Mouse (Mus musculus) cortical plate, adult 2 months (tissue): ENCODE measurements at regions not wholly inside any gene's neighbourhood (a gene's known extent, or its start where the extent isn't known, plus 50 kb on each side); places are given as distances from the start of the nearest gene placed in this dataset.
A peak's percentile ranks its signal among the peaks of the same experiment; 100 is the strongest.

Experiments
- H3K27ac ChIP-seq: fragments of 200-500 bp; 2 replicates; pipeline ENCODE4 v1.5.1; 2012; ENCODE audit warnings: low read length, control low read depth, inconsistent platforms; ENCODE audit not compliant: insufficient read depth
- H3K4me1 ChIP-seq: fragments of 200-500 bp; 2 replicates; pipeline ENCODE4 v1.6.1; 2011; ENCODE audit warnings: low read length; ENCODE audit not compliant: control insufficient read depth, insufficient read depth
- H3K4me3 ChIP-seq: fragments of 200-500 bp; 2 replicates; pipeline ENCODE4 v1.5.1; 2011; ENCODE audit warnings: mild to moderate bottlenecking, low read length, control low read depth; ENCODE audit not compliant: insufficient read depth
- CTCF ChIP-seq: fragments of 200-500 bp; IDR thresholded peaks from 2 replicates; pipeline ENCODE4 v1.5.1; 2011; ENCODE audit warnings: mild to moderate bottlenecking, control low read depth, low read length; ENCODE audit not compliant: insufficient read depth; ENCODE audit errors: extremely low read depth
- POLR2A ChIP-seq: fragments of 200-500 bp; IDR thresholded peaks from 2 replicates; pipeline ENCODE4 v1.6.1; 2011; ENCODE audit warnings: mild to moderate bottlenecking, low read length, control low read depth; ENCODE audit not compliant: insufficient read depth; ENCODE audit errors: extremely low read depth

DNA sequence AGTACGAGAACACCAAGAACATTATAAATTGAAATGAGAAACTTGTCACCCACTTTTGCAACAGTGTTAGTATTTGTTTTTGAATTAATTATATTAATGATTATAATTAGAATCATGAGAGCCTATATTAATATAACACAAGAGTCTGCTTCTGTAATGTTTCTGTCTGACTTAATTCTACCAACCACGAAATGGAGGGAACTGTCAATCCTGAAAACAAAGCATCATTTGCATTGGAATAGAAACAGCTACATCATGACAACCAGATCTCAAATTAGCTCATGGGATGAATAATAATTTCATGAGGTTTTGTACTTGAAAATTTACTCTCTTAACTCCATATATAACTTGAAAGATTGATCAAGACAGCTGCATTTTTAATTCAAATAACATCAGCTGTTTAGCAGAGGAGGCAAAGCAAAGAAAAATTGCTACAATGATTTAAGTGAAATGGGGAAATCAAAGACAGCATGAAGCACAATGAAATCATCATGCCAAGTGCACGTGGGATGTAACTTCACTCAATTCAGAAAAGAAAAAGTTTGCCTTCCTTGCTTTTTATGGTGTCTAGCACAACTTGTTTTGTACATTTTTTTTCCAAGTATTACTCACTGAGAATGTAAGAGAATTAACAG lies 150.1 kb upstream of the Tmprss15 start:
- H3K4me1 ChIP-seq: no peaks in the 10 kb centered on the region
- H3K27ac ChIP-seq: no peak overlapping the region
- H3K4me3 ChIP-seq: no peak overlapping the region
- TF ChIP-seq POLR2A: no peak
- TF ChIP-seq CTCF: no peak

DNA sequence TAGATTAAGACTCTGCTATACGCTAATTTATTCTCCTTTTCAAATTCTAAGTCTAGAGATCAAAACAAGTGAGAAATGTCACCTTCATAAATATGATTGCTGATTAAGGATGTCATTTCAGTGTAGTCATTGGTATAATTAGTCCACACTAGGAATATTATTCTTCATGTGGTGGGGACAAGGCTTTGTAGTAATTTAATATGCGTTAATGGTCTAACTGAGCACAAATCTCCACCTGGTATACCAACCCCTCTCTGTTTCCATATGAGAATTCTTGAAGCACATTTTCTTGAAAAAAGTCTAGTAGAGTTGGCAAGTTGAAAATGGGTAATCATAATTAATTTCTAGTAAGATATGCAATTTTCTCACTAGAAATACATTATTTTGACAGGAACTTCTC lies 149.3 kb upstream of the Tmprss15 start:
- Histone ChIP-seq H3K4me1 (no peaks in the 10 kb centered on the region), H3K27ac (no peak overlapping the region), H3K4me3 (no peak overlapping the region)
- TF ChIP-seq POLR2A: no peak
- TF ChIP-seq CTCF: no peak

DNA sequence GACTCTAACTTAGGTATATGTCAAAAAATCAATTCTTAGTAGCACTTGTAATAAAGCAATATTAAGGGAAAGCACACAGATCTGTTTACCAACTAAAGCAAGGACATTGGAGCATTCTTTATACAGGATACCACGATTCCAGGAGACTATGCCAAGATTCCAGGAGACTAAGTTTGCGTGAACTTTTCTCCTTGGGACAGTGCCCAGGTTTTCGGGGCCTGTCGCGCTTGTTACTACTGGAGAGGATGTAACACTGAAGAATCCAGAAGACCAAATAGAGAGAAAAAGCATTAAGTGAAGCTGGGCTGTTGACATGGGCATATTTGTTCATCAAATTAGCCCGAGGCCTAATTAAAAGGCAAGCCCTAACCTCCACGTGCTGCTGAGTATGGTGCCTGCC lies 100.3 kb upstream of the Tmprss15 start:
- H3K4me1 ChIP-seq: no peaks in the 10 kb centered on the region
- no peak overlapping the region for H3K4me3 ChIP-seq
- TF ChIP-seq CTCF (no peak), POLR2A (no peak)
- H3K27ac ChIP-seq: no peak overlapping the region

DNA sequence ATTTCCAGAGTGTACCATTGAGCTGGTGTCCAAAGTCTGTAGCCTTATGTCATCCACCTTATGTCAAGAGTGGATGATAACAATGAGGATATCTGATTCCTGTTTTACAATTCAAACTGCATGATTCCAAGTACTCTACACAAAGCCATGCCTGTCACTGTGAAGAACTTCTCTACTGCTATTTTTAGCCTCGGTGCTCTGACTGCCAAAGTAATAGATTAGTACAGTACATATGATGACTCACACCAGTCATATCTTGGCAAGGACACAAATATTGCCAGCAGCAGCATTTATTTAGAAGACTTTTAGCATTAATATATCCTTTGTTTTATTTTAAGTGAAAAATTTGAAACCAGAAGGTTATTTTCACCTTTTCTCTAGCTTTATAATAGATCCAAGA lies 95.6 kb upstream of the Tmprss15 start:
- TF ChIP-seq POLR2A (no peak), CTCF (no peak)
- Histone ChIP-seq H3K27ac (no peak overlapping the region), H3K4me3 (no peak overlapping the region), H3K4me1 (no peaks in the 10 kb centered on the region)

DNA sequence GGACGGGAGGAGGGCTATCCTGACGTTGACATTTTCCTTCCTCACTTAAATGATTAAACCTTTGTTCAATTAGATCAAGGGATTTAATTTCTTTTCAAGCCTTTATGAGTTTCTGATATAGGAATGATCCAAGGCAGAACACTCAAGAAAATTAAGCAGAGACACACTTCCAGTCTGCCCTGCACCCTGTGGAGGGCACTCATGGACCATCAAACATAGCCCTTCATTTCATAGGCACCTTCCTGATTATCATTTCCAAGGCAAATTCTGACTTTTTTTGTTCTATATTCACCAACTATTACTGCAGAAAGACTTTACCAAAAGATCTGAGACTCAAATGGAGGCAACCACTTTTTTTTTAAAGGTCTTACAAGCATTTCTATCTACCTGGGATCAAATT lies 91.6 kb upstream of the Tmprss15 start:
- Histone ChIP-seq H3K27ac (no peak overlapping the region), H3K4me3 (no peak overlapping the region), H3K4me1 (no peaks in the 10 kb centered on the region)
- TF ChIP-seq POLR2A: no peak
- peak; percentile 56 for TF ChIP-seq CTCF

DNA sequence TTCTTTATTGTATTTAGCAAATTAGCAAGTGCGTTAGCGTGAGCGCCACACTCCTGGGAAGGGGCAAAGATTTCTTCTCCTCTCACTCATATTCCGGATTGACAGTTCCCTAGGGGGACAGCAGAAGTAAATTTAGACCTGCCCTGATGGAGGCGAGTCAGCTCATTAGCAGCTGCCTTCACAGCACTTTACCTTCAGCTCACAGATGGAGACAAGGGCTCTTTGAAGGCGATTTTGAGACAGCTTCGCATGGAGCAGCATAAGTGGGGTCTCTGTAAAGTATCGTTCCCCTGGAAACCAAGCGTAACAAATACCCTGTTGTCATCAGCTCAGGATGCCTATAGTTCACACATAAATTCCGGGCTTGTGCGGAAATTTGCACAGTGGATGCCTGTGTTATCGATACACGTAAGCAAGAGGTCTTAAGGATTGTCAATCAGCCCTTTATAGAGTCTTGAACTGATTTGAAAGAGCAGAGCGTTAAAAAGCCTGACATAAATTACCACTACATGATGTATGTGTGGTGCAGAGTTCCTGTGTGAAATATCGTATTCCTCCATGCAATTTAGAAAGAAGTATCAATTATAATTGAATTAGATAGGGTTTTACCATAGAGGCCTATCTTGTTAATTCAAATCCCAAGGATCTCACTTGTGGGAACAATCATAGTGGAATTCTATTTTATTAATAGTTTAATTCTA lies 86.6 kb upstream of the Tmprss15 start:
- Histone ChIP-seq H3K27ac (no peak overlapping the region), H3K4me1 (no peaks in the 10 kb centered on the region), H3K4me3 (no peak overlapping the region)
- TF ChIP-seq POLR2A (no peak), CTCF (no peak)

DNA sequence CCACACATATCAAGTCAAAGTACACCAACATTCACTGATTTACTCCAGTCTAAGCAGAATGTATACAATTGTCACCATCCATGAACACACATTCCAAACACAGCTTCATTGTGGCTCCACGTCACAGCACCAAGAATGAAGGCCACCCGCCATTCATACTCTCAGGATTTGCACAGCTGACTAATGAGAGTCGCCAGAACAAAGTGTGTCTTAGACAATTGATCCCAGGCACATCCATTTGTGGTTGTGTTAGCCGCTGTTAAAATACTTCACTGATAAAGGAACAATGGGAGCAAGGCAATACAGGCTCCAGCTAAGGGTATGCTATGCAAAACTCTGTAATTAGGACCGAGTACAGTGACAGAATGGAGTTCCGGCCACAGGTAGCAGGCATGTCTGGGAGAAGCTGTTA lies 85.9 kb upstream of the Tmprss15 start:
- Histone ChIP-seq H3K27ac (no peak overlapping the region), H3K4me1 (no peaks in the 10 kb centered on the region), H3K4me3 (no peak overlapping the region)
- TF ChIP-seq POLR2A (no peak), CTCF (no peak)

DNA sequence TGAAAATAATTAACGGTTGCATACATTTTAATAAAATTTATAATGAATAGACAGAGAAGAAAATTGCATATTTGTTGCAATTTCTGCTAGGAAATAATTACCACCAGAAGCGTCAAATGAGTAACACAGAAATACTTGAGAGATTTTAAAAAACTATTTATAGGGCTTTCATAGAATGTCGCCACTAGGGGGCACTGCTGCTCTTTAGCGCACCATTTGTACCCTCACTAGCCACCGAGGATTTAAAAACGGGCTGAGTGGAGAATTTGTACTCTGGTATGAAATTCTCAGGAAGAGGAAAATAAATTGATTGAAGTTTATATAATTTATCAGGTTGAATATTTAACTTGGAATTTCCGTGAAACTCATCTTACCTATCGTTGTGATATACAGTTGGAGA lies 77.3 kb upstream of the Tmprss15 start:
- Histone ChIP-seq H3K4me3 (no peak overlapping the region), H3K4me1 (no peaks in the 10 kb centered on the region), H3K27ac (no peak overlapping the region)
- TF ChIP-seq POLR2A (no peak), CTCF (peak; percentile 65)

DNA sequence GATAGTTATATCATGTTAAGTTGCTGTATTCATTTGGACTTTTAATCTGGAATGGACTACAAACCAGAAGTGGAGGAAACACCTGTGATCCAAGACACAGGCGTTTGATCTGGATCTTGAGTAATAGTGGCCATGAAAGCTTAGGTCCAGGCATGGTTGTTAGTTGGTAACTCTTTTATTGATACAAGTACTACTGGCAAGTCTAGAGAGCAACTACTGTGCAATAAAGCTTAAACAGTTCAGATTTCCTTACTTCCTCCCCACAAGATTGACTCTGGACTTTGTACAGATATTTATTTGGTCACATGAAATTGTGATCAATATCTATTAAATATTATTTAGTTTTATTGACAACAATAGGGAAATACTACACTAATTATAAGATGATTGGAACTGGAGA lies 51.9 kb upstream of the Tmprss15 start:
- no peak for TF ChIP-seq CTCF
- no peak for TF ChIP-seq POLR2A
- no peak overlapping the region for H3K4me3 ChIP-seq
- no peak overlapping the region for H3K27ac ChIP-seq
- H3K4me1 ChIP-seq: no peaks in the 10 kb centered on the region
